Mouse (Mus musculus): ENCODE results near the gene Galnt2.

Galnt2 gene

GRCm38 (mm10) chr8:124294900-124295299 lies 63.7 kb downstream of the Galnt2 start:
- no peak for DNase-seq

- no peak for DNase-seq
Measured at GRCm38 (mm10) chr8:124295357-124295756, 64.2 kb downstream of the Galnt2 start.

GRCm38 (mm10) chr8:124301512-124301911 lies 70.3 kb downstream of the Galnt2 start:
- DNase-seq: no peak

- no peak for DNase-seq
Measured at GRCm38 (mm10) chr8:124301935-124302555, 70.9 kb downstream of the Galnt2 start.

- DNase-seq: no peak
Measured at GRCm38 (mm10) chr8:124303211-124303902, 72.2 kb downstream of the Galnt2 start.

- DNase-seq: no peak
Measured at GRCm38 (mm10) chr8:124304141-124304540, 73.0 kb downstream of the Galnt2 start.

GRCm38 (mm10) chr8:124306574-124306973 lies 75.4 kb downstream of the Galnt2 start:
- DNase-seq: no peak

- no peak for DNase-seq
Measured at GRCm38 (mm10) chr8:124307700-124308099, 76.5 kb downstream of the Galnt2 start.

- DNase-seq: no peak
Measured at GRCm38 (mm10) chr8:124310509-124310908, 79.3 kb downstream of the Galnt2 start.

GRCm38 (mm10) chr8:124311111-124311510 lies 79.9 kb downstream of the Galnt2 start:
- DNase-seq: no peak

- DNase-seq: no peak
Measured at GRCm38 (mm10) chr8:124311723-124312122, 80.5 kb downstream of the Galnt2 start.

GRCm38 (mm10) chr8:124312228-124312627 lies 81.0 kb downstream of the Galnt2 start:
- no peak for DNase-seq

GRCm38 (mm10) chr8:124314803-124315202 lies 83.6 kb downstream of the Galnt2 start:
- no peak for DNase-seq

GRCm38 (mm10) chr8:124316466-124317136 lies 85.4 kb downstream of the Galnt2 start:
- no peak for DNase-seq

- DNase-seq: no peak
Measured at GRCm38 (mm10) chr8:124317191-124317682, 86.0 kb downstream of the Galnt2 start.

- no peak for DNase-seq
Measured at GRCm38 (mm10) chr8:124317821-124318220, 86.6 kb downstream of the Galnt2 start.

GRCm38 (mm10) chr8:124318612-124319315 lies 87.6 kb downstream of the Galnt2 start:
- DNase-seq: peak; percentile 39

GRCm38 (mm10) chr8:124319316-124319652 lies 88.1 kb downstream of the Galnt2 start:
- DNase-seq: no peak

- no peak for DNase-seq
Measured at GRCm38 (mm10) chr8:124321227-124321840, 90.1 kb downstream of the Galnt2 start.

- DNase-seq: peak; percentile 47
Measured at GRCm38 (mm10) chr8:124323356-124323755, 92.2 kb downstream of the Galnt2 start.

- DNase-seq: no peak
Measured at GRCm38 (mm10) chr8:124328259-124328658, 97.1 kb downstream of the Galnt2 start.

GRCm38 (mm10) chr8:124329690-124330089 lies 98.5 kb downstream of the Galnt2 start:
- DNase-seq: no peak

- peak; percentile 50 for DNase-seq
Measured at GRCm38 (mm10) chr8:124330433-124330832, 99.2 kb downstream of the Galnt2 start.

Data from layer of hippocampus, adult 9-11 months (tissue).